Mouse (Mus musculus): ENCODE measurements around the gene Gm6020. TPM values are rescaled to one million over a fixed set of nuclear protein-coding genes. Genes with fewer than 3 reads are reported as not detected.
"Not testable (repeated sequence)": the region's sequence is repeated elsewhere in the genome, so short reads cannot be mapped to it uniquely, and the experiment has no call there.

Gene Gm6020
- polyA plus RNA-seq, 1 experiment from 2014 or later = not detected

- Histone ChIP-seq H3K4me1 (ENCODE audit: insufficient read depth) (no peaks in the 10 kb centered on the region), H3K36me3 (replicated peaks; ENCODE audit: insufficient read depth, low read length) (no peaks in the 10 kb centered on the region), H3K9me3 (ENCODE audit: low read length) (no peaks in the 10 kb centered on the region), H3K27me3 (ENCODE audit: insufficient read depth, low read length) (no peaks in the 10 kb centered on the region), H3K4me2 (ENCODE audit: low read depth, low read length) (peak within 1 kb of the TSS; percentile 52), H3K27ac (ENCODE audit: low read depth) (no peak within 1 kb of the TSS), H3K9ac (replicated peaks) (peak within 1 kb of the TSS; percentile 30; the same call in 1 of the 2 replicates), H3K4me3 (ENCODE audit: low read depth, low read length) (peak within 1 kb of the TSS; percentile 20; the same call in 1 of the 2 replicates)
- TF ChIP-seq EP300 (IDR thresholded peaks at IDR 0.05; ENCODE audit: low read depth) (no peak), CTCF (IDR thresholded peaks at IDR 0.05; ENCODE audit: low read depth) (no peak)
- ATAC-seq = no peak
- 34% methylated on average over 39 of the region's 39 CpGs for WGBS (ENCODE audit: insufficient replicate concordance)
- DNase-seq = no peak
Observed at GRCm38 (mm10) chr19:61175756-61176324, 7.8 kb upstream of the Gm6020 start, which contains the start of gene Gm7102. Gene Gm7102, minus strand, starts transcription at chr19:61176309.

GRCm38 (mm10) chr19:61199316-61199715 lies 15.6 kb downstream of the Gm6020 start:
- ATAC-seq (no peak), DNase-seq (peak; percentile 94)
- Histone ChIP-seq H3K9me3 (ENCODE audit: low read length) (no peaks in the 10 kb centered on the region), H3K27me3 (ENCODE audit: insufficient read depth, low read length) (no peaks in the 10 kb centered on the region), H3K4me1 (ENCODE audit: insufficient read depth) (no peaks in the 10 kb centered on the region), H3K27ac (ENCODE audit: low read depth) (no peak overlapping the region), H3K36me3 (replicated peaks; ENCODE audit: insufficient read depth, low read length) (no peaks in the 10 kb centered on the region), H3K4me2 (ENCODE audit: low read depth, low read length) (no peak overlapping the region), H3K4me3 (ENCODE audit: low read depth, low read length) (no peak overlapping the region), H3K9ac (replicated peaks) (no peak overlapping the region)
- 14% methylated on average over 13 of the region's 13 CpGs for WGBS (ENCODE audit: insufficient replicate concordance)
- TF ChIP-seq EP300 (IDR thresholded peaks at IDR 0.05; ENCODE audit: low read depth) = no peak
- no peak for TF ChIP-seq CTCF (IDR thresholded peaks at IDR 0.05; ENCODE audit: low read depth)

DNA sequence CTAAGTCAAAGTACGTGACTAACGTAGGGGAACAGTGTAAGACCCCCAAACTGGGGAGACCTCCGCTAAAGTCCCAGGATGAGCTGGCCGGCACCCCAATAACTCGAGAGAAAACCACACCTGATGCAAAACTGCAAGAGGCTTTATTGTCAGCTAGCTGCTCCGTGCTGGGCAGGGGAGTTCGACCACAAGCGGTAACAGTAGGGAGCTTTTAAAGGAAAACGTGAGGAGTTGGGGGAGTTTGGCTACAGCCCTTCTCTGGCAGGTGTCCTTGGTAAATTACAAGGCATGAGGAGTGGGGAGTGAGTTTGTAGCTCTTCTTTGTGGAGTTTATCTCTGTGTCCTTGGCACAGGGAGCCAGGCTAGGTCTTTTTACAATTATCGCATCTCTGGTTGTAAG lies 16.1 kb downstream of the Gm6020 start:
- Histone ChIP-seq H3K4me3 (ENCODE audit: low read depth, low read length) (no peak overlapping the region), H3K4me1 (ENCODE audit: insufficient read depth) (no peaks in the 10 kb centered on the region), H3K9ac (replicated peaks) (no peak overlapping the region), H3K36me3 (replicated peaks; ENCODE audit: insufficient read depth, low read length) (no peaks in the 10 kb centered on the region), H3K27me3 (ENCODE audit: insufficient read depth, low read length) (no peaks in the 10 kb centered on the region), H3K27ac (ENCODE audit: low read depth) (no peak overlapping the region), H3K9me3 (ENCODE audit: low read length) (no peaks in the 10 kb centered on the region), H3K4me2 (ENCODE audit: low read depth, low read length) (no peak overlapping the region)
- DNase-seq (peak; percentile 42), ATAC-seq (no peak)
- no peak for TF ChIP-seq CTCF (IDR thresholded peaks at IDR 0.05; ENCODE audit: low read depth)
- TF ChIP-seq EP300 (IDR thresholded peaks at IDR 0.05; ENCODE audit: low read depth) = no peak
- 12% methylated on average over 10 of the region's 10 CpGs for WGBS (ENCODE audit: insufficient replicate concordance)

DNA sequence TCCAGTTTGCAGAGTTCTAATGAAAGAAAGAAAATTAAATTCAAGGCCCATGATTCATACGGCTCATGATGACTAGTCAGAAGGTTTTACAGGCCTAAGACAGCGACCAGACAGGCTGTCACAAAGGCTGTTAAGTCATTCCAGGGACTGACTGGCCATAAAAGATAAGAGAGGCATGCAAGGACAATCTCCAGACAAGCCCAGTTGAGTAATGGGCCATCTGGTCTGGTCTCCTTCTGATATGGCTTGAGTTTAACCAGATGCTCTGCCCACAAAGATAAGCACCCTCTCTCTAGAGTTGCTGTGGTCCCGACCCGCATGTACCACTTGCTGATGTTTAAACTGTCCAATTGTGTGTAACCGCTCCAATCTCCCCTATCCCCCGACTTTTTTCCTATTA lies 23.8 kb downstream of the Gm6020 start:
- ATAC-seq = peak; percentile 82
- H3K36me3 ChIP-seq (replicated peaks; ENCODE audit: insufficient read depth, low read length) = not testable (repeated sequence)

GRCm38 (mm10) chr19:61223706-61224328 lies 40.1 kb downstream of the Gm6020 start:
- no peak overlapping the region for H3K9ac ChIP-seq (replicated peaks)
- no peak overlapping the region for H3K27ac ChIP-seq (ENCODE audit: low read depth)
- 84% methylated on average over 6 of the region's 6 CpGs for WGBS (ENCODE audit: insufficient replicate concordance)
- TF ChIP-seq CTCF (IDR thresholded peaks at IDR 0.05; ENCODE audit: low read depth) = peak; percentile 28; the same call in 1 of the 2 replicates
- no peak for TF ChIP-seq EP300 (IDR thresholded peaks at IDR 0.05; ENCODE audit: low read depth)
- H3K4me1 ChIP-seq (ENCODE audit: insufficient read depth) = peaks cover 17% of the 10 kb centered on the region; the same call in 1 of the 2 replicates
- H3K4me3 ChIP-seq (ENCODE audit: low read depth, low read length) = no peak overlapping the region
- H3K27me3 ChIP-seq (ENCODE audit: insufficient read depth, low read length) = no peaks in the 10 kb centered on the region
- peaks cover 8% of the 10 kb centered on the region; the same call in 1 of the 2 replicates for H3K9me3 ChIP-seq (ENCODE audit: low read length)
- ATAC-seq (no peak), DNase-seq (no peak)
- no peaks in the 10 kb centered on the region for H3K36me3 ChIP-seq (replicated peaks; ENCODE audit: insufficient read depth, low read length)
- no peak overlapping the region for H3K4me2 ChIP-seq (ENCODE audit: low read depth, low read length)

More for the DNA sequence above, 23.8 kb downstream of the Gm6020 start:
- not testable (repeated sequence) for H3K9ac ChIP-seq (replicated peaks); DNase-seq; H3K9me3 ChIP-seq (ENCODE audit: low read length); H3K27ac ChIP-seq (ENCODE audit: low read depth); H3K4me3 ChIP-seq (ENCODE audit: low read depth, low read length); H3K4me1 ChIP-seq (ENCODE audit: insufficient read depth); H3K27me3 ChIP-seq (ENCODE audit: insufficient read depth, low read length); H3K4me2 ChIP-seq (ENCODE audit: low read depth, low read length)
- WGBS (ENCODE audit: insufficient replicate concordance) = 57% methylated on average over 6 of the region's 6 CpGs
- TF ChIP-seq EP300 (IDR thresholded peaks at IDR 0.05; ENCODE audit: low read depth) = peak; percentile 91

DNA sequence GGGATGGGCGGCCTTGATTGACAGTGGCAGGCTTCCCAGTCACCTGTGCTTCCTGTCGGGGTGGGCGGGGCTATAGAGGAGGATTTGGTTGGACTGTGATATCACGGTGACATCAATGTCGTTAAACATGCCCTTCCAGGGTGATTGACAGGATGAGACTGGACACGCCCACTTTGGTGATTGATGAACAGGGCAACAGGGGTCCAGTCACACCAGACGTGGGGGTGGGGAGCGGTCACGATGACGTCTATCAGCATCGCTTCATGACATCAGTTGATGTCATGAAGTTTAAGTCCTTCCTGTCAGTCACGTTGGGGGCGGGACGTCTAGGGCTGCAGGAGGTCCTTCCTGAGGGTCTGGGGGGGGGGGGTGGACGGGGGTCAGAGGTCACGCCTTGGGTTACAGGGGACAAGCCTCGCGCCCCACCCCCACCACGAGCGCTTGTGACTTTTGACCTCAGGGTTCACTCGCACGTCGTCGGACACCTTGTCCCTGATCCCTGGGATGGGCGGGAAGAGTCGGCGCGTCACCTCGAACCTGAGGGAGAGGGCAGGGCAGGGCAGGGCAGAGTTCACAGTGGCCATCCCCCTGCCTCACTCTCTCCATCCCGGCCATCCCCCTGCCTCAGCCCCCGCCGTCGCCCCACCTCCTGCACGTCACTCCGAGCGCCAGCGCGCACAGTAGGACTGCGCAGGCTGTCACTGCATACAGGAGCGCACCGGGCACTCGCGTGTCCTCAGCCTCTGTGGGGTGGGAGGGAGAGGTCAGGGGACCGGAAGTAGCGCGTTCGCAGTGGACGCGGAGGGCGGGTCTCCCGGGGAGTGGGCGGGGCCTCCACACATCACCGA lies 41.2 kb downstream of the Gm6020 start:
- DNase-seq (peak; percentile 35), ATAC-seq (no peak)
- TF ChIP-seq EP300 (IDR thresholded peaks at IDR 0.05; ENCODE audit: low read depth) = no peak
- TF ChIP-seq CTCF (IDR thresholded peaks at IDR 0.05; ENCODE audit: low read depth) = no peak
- 48% methylated on average over 43 of the region's 53 CpGs for WGBS (ENCODE audit: insufficient replicate concordance)
- Histone ChIP-seq H3K9ac (replicated peaks) (no peak overlapping the region), H3K4me1 (ENCODE audit: insufficient read depth) (peaks cover 17% of the 10 kb centered on the region; the same call in 1 of the 2 replicates), H3K9me3 (ENCODE audit: low read length) (peaks cover 8% of the 10 kb centered on the region; the same call in 1 of the 2 replicates), H3K4me2 (ENCODE audit: low read depth, low read length) (peak overlapping the region; percentile 65), H3K27me3 (ENCODE audit: insufficient read depth, low read length) (no peaks in the 10 kb centered on the region), H3K36me3 (replicated peaks; ENCODE audit: insufficient read depth, low read length) (no peaks in the 10 kb centered on the region), H3K4me3 (ENCODE audit: low read depth, low read length) (peak overlapping the region; percentile 46; the same call in 1 of the 2 replicates), H3K27ac (ENCODE audit: low read depth) (no peak overlapping the region)
